Mouse (Mus musculus) mature B cell (primary cell): ENCODE data around the gene Tdp1.

Experiments
- in situ Hi-C: fragments of 300-500 bp; cut with MboI; formaldehyde crosslinking; loops from 2 replicates; pipeline ENCODE4 v1.14.3; 2019

Gene Tdp1

DNA sequence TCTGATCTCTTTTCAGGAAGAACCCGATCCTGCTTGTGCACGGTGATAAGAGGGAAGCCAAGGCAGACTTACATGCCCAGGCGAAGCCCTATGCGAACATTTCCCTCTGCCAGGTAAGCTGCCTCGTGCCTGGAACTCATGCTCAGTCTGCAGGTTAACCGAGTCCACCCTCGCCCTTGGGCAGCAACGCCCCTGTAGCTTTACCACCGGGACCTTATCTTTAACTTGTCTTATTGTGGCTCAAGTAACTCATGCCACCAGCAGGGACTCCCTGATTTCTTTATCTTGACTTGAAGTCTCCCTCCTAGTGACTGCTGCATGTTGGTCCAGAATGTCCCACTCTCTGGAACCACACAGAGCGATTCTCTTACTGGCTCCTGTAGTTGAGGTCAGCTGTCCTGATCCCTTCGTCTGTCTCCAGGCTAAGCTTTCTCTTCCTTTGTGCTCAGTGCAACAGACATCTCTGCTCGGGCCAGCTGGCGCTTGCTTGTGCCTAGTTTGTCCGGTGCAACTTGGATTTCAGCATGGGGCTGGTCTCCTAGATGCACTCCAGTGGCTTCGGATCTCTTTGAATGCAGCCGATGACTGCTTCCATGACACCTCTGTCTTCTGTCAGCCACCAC, 14.0 kb downstream of the Tdp1 start:
- in situ Hi-C loops = no loop called here

- in situ Hi-C loops = no loop called here
Measured at GRCm38 (mm10) chr12:99899991-99900390, 15.7 kb downstream of the Tdp1 start.

- in situ Hi-C loops = no loop called here
Measured at GRCm38 (mm10) chr12:99901973-99902866, 17.9 kb downstream of the Tdp1 start.

- in situ Hi-C loops = no loop called here
Measured at GRCm38 (mm10) chr12:99902867-99903370, 18.6 kb downstream of the Tdp1 start.

DNA sequence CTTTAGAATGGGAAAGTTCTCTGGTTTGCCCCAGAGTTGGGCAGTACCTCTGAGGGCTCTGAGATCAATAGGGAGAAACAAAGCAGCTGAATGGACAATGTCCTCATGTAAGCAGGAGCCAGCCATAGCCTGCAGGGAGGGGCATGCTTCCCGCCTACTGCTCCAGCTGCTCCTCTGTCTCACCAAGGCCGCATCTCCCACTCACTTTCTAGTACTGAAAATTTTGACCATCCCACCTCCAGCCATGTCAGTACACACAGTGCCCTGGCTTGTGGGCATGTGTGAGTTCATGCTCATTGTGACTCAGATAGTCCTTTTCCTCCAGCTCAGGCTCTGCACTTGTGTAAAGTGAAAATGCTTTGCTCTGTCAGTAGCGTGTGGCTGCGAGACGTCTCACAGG, 20.2 kb downstream of the Tdp1 start:
- in situ Hi-C loops = no loop called here

DNA sequence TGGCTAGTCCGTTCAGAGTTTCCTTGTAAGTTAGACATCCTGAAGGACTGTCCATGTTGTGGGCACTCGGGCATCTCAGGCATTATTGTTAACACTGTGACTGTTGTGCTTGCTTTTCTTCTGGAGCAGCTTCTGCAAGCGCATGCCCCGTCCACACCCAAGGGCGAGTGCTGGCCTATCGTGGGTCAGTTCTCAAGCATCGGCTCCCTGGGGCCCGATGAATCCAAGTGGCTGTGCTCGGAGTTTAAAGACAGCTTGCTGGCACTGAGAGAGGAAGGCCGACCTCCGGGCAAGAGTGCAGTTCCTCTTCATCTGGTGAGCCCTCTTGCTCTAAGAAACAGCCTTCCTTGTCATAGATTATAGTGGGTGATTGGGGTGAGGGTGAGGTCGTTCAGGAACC, 27.1 kb downstream of the Tdp1 start:
- in situ Hi-C loops = no loop called here

- in situ Hi-C loops = no loop called here
Measured at GRCm38 (mm10) chr12:99917800-99918427, 33.6 kb downstream of the Tdp1 start.

DNA sequence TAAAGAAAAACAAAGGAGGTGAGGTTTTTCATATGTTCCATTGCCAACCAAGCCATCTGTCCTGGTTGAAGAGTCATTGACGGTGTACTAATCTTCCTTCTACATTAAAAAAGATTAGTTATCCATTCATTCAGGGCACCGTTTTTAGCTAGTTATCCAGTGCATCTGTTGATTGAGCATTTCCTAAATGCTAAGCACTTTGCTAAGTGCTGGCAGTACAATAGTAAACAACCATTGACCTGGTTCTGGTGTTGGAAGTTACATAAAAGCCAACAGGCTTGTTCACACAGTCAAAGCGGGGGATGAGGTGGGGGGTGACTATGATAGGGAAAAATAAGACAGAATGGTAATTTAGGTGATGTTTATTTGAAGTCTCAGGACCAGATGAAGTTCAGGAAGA, 35.3 kb downstream of the Tdp1 start:
- in situ Hi-C loops = no loop called here

GRCm38 (mm10) chr12:99921045-99921444, 36.7 kb downstream of the Tdp1 start:
- in situ Hi-C loops = no loop called here

GRCm38 (mm10) chr12:99923131-99923606, 38.9 kb downstream of the Tdp1 start:
- in situ Hi-C loops = no loop called here

GRCm38 (mm10) chr12:99923703-99924102, 39.4 kb downstream of the Tdp1 start:
- in situ Hi-C loops = no loop called here

DNA sequence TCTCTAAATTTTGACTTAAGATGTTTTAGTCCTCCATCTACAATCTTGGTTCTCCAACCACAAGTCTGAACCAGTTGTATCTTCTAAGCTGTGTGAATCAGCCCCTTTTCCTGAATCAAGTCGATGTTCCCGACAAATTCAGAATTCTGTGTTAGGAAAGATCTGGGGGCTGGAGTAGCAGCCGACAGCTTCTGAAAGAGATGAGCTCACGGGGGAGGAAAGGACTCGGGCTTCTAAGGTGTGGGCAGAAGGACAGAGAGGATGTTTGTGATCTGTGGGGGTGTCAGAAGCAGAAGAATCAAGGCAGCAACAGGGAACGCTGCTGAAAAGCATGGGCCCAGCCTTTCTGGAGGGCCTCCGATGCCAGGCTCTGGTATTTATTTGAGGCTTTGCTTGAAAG, 44.0 kb downstream of the Tdp1 start:
- in situ Hi-C loops = no loop called here

DNA sequence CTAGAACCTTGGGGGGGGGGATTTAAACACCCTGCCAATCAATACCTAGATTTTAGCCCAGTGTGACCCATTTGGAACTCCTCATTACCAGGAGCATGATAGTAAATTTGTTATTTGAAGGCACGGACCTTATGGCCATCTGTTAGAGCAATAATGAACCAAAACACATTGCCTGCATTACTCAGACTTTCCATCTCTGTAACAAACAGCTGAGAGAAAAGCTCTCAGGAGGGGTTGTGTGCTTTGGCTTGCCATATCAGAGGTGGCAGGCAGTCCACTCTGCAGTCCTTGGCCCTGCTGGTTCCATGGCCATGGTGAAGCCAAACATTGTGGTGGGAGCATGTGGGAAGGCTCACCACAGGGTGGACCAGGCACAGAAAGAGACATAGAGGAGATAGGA, 44.8 kb downstream of the Tdp1 start:
- in situ Hi-C loops = no loop called here

- in situ Hi-C loops = no loop called here
Measured at GRCm38 (mm10) chr12:99932245-99932644, 47.9 kb downstream of the Tdp1 start.

GRCm38 (mm10) chr12:99933630-99934029, 49.3 kb downstream of the Tdp1 start:
- in situ Hi-C loops = no loop called here

DNA sequence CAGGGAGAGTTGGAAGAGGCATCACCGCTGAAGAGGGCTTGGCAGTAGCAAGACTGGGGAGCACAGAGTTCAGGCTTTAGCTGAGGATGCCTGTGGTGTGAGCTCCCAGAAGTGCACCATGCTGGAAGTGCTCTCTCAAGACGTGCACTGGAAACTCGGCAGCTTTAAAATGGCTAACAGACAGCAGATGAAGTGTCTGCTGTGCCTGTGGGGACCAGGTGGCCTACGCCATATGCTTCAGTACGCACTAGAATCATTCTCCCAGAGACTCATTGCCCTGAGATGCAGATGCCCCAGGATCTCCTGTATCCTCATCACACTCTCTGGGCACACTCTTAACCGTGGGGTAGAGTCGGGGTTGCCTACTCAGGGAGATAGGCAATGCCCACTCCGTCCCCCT, 51.1 kb downstream of the Tdp1 start:
- in situ Hi-C loops = no loop called here

DNA sequence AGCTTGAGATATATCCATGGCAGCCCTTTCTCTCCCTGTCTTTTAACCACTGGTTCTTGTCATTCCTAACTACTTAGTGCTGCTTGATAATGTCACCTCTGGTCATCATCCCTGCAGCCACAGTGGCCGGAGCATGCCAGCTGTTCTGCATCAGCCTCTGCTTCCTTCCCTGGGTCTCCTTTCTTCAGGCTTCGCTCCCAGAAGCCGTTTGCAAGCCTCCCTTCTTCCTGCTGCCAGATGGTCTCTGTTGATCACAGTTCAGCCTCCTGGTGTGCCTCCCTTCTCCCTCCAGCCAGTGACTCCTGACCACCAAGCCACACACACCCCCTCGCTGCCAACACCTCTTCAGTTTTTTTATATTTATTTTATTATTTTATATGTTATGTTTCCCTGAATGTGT, 54.2 kb downstream of the Tdp1 start:
- in situ Hi-C loops = no loop called here

GRCm38 (mm10) chr12:99939179-99939578, 54.9 kb downstream of the Tdp1 start:
- in situ Hi-C loops = no loop called here

- in situ Hi-C loops = no loop called here
Measured at GRCm38 (mm10) chr12:99940704-99941103, 56.4 kb downstream of the Tdp1 start.

DNA sequence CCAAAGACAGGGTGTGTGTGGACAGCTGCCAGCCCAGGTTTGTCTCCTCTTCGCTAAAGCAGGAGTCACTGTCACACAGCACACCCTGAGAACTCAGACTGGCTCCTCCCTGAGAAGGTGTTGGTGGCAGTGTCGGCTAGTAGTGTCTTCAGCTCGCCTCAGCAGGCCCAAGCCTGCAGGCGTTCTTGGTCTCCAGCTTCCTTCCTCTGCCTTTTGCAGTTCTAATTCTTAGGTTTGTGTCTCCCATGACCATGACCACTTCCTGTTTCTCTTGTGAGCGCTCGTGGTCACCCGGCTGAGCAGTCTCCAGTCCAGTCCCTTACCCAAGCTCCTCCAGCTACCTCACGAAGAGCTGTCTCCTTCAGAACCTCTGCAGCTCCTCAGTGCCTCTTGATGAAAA, 58.1 kb downstream of the Tdp1 start:
- in situ Hi-C loops = no loop called here

GRCm38 (mm10) chr12:99952928-99953327, 68.6 kb downstream of the Tdp1 start:
- in situ Hi-C loops = no loop called here

- in situ Hi-C loops = no loop called here
Measured at GRCm38 (mm10) chr12:99956411-99956810, 72.1 kb downstream of the Tdp1 start.
